Comparison of ENCODE assay signal across 15 mouse cellular contexts in genomic region chr11:79679929-79680328, GRCm38 (mm10).
"Had no signal": no experiment of that assay in that cellular context is flagged by ENCODE, and none has a peak within 500 bp of the region (broad histone marks: within the 10 kb centered on the region; RNA-seq: fewer than 3 reads in every experiment).

No protein-coding gene starts in this region.

- H3K27me3 ChIP-seq: neural tube, embryonic 13.5 days; neural tube, embryonic 15.5 days; stomach, embryonic 15.5 days had no signal

- H3K9me3 ChIP-seq: neural tube, embryonic 13.5 days; neural tube, embryonic 15.5 days; stomach, embryonic 15.5 days had no signal

- H3K36me3 ChIP-seq: stomach, embryonic 15.5 days had no signal

- H3K9ac ChIP-seq: neural tube, embryonic 13.5 days; neural tube, embryonic 15.5 days; stomach, embryonic 15.5 days had no signal

- H3K27ac ChIP-seq: neural tube, embryonic 13.5 days; neural tube, embryonic 15.5 days; stomach, embryonic 15.5 days had no signal

- DNase-seq: retina, postnatal 1 day; right cerebral cortex, adult 18-20 months; right cerebral cortex, postnatal 14 days; right cerebral cortex, postnatal 25 days; right cerebral cortex, postnatal 4 days; spleen, adult 18-20 months; thymus, adult 18-20 months; thymus, adult 2 months; thymus, postnatal 14 days; thymus, postnatal 25 days; thymus, postnatal 36 days; thymus, postnatal 4 days had no signal

- H3K4me3 ChIP-seq: neural tube, embryonic 13.5 days; neural tube, embryonic 15.5 days; stomach, embryonic 15.5 days had no signal

- H3K4me1 ChIP-seq: stomach, embryonic 15.5 days had no signal

- H3K4me2 ChIP-seq: neural tube, embryonic 13.5 days; neural tube, embryonic 15.5 days; stomach, embryonic 15.5 days had no signal
